Mouse (Mus musculus): ENCODE measurements around the gene Stra6. TPM values are rescaled to one million over a fixed set of nuclear protein-coding genes. Genes with fewer than 3 reads are reported as not detected.
A peak's percentile ranks its signal among the peaks of the same experiment; 100 is the strongest.

Gene Stra6
- total RNA-seq, 2 experiments from 2014 or later, result 0.16 to 0.29 TPM

DNA sequence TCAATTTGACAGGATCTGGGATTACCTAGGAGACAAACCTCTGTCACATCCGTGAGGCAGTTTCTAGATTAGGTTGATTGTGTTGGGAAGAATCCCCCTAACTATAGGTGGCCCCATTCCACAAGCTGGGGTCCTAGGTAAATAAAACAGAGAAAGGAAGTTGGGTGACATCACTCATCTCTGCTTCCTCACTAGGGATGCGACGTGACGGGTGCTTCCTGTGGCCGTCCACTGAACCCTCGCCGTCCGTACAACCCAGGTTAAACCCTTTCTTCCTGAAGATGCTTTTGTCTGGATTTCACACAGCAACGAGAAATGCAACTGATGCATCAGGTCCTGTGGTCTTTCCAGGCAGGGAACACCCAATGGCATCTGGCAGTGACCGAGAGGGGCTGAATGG is 16.5 kb upstream of the Stra6 start:
- intact Hi-C loops (cut with DNase I; ENCODE audit: low total_unique reads), result no loop called here
- no peak for DNase-seq

DNA sequence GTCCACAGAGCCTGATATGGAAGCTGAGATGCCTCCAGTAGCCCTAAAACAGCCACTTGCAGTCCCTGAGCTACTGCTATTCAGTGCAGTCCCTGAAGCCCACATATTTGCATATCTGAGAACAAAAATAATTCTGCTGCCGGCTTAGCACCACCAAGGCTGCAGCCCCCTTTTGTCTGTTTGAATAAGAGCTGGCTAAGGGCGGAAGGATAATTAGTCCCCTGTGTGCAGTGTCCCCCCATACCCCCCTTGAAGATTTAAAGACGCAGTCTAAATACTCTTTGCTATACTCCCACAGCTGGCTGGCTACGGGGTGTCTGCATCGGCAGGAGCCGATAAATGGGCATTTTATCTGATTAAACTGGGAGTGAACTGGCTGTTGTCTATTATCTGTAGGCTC is 15.0 kb upstream of the Stra6 start:
- intact Hi-C loops (cut with DNase I; ENCODE audit: low total_unique reads), result no loop called here
- DNase-seq, result no peak

GRCm38 (mm10) chr9:58049186-58049585 is 14.4 kb upstream of the Stra6 start:
- no peak for DNase-seq
- intact Hi-C loops (cut with DNase I; ENCODE audit: low total_unique reads), result no loop called here

DNA sequence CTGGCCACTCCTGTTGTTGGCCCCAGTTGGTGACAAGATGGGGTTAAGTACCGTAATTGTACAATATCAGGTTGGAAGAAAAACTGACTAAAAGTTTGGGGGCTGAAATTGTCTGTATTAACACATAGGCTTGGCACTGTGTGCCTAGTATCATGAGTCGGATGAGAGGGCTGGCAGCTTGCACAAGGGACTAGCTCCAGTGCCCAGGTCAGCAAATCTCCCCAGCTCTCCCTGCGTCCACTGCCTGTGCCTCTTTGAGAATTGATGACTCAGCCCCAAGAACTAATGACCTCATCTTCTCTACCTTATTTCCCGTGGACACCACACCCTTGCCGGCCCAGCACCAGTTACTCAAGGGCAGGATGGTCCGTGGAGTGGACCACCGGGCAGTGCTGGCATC is 13.7 kb upstream of the Stra6 start:
- intact Hi-C loops (cut with DNase I; ENCODE audit: low total_unique reads), result no loop called here
- no peak for DNase-seq

GRCm38 (mm10) chr9:58051937-58052336 is 11.7 kb upstream of the Stra6 start:
- intact Hi-C loops (cut with DNase I; ENCODE audit: low total_unique reads), result no loop called here
- DNase-seq, result no peak

DNA sequence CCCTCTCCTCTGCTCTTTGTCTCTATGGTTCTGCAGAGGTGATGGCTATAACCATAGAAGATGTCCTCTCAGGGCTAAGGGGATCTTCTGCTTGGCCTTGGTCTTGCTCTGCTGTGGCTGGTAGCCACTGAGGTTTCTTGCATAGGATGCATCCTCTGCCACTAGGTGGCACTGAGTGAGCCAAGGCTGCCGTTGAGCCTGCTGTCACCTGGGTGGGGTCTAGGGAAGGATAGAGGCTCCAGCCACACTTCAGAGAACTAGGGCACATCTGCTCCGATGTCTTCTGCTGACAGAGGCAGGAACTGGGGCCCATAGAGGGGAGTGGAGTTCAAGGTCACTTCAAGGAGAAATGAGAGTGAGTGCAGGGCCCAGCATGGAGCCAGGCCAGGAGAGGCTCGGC is 10.5 kb upstream of the Stra6 start:
- DNase-seq, result no peak
- intact Hi-C loops (cut with DNase I; ENCODE audit: low total_unique reads), result no loop called here

DNA sequence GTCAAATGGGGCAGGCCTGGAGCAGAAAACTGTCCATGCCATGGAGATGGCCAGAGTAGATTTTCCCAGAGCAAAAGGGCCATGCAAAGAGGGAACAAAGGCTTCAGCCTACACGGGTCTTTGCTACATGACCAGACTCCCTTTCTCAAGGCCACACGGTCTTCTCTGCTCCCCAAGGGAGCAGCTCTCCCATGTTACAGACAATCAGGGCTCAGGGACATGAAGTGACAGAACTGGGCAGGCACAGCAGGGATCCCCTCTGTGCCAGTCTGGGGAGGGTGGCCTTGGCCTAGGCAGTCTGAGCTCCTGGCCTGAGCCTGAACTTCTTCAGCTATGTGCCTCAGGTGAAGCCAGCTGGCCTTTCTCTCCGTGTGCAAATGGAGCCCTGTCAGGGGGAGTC is 10.0 kb upstream of the Stra6 start:
- intact Hi-C loops (cut with DNase I; ENCODE audit: low total_unique reads), result no loop called here
- no peak for DNase-seq

DNA sequence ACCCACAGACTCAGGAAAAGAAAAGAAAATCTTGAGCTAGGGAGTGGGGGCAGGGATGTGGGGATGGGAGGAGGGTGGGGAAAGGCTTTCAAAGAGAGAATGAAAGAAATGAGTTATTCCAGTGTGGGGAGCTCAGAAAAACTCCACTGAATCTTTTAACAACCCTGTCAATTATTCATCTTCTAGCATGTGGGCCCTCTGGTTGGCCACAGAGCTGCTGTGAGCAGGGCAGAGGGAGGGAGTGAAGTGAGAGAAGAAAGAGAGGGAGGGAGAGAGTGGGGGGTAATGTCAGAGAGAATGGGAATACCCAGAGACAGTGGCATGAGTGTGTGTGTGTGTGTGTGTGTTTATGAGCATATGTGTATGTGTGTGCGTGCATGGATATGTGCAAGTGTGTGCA is 9.6 kb upstream of the Stra6 start:
- intact Hi-C loops (cut with DNase I; ENCODE audit: low total_unique reads), result no loop called here

DNA sequence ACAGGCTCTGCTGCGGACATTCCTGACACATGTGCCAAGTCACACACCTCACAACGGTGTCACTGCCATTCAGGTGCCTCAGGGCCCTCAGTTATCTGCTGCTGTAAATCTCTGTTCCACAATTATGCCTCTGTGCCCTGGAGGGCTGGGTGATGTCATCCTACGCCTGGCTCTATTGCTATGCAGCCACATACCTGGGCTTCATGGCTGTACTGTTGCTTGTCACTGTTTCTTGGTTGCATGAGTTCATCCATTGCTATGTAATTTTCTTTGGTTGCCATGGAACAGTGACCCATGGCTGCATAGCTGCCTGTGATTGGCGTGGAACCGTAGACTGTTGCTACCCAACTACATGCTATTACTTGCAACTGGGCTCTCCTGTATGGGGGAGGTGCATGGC is 7.9 kb upstream of the Stra6 start:
- intact Hi-C loops (cut with DNase I; ENCODE audit: low total_unique reads), result no loop called here
- DNase-seq, result no peak

More for the DNA sequence above, 9.6 kb upstream of the Stra6 start:
- DNase-seq, result no peak

DNA sequence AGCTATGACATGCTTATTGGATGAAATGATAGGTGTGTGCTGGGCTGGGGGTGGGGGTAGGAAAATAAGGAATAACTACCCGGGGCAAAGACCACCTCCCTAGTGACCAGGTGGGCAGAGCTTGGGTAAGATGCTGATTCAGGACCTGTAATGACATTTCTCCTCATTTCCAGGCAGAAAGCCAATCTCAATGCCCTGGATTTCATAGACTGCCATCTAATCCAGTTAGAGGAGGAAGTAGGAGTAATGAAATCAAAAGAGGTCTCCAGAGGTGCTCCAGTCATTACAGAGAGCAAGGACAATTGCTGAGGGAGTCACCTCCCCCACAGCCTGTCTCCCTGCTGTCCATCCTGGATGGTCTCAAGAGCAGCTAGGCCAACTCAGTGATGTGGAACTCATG is 3.7 kb upstream of the Stra6 start:
- no peak for DNase-seq
- intact Hi-C loops (cut with DNase I; ENCODE audit: low total_unique reads), result no loop called here

DNA sequence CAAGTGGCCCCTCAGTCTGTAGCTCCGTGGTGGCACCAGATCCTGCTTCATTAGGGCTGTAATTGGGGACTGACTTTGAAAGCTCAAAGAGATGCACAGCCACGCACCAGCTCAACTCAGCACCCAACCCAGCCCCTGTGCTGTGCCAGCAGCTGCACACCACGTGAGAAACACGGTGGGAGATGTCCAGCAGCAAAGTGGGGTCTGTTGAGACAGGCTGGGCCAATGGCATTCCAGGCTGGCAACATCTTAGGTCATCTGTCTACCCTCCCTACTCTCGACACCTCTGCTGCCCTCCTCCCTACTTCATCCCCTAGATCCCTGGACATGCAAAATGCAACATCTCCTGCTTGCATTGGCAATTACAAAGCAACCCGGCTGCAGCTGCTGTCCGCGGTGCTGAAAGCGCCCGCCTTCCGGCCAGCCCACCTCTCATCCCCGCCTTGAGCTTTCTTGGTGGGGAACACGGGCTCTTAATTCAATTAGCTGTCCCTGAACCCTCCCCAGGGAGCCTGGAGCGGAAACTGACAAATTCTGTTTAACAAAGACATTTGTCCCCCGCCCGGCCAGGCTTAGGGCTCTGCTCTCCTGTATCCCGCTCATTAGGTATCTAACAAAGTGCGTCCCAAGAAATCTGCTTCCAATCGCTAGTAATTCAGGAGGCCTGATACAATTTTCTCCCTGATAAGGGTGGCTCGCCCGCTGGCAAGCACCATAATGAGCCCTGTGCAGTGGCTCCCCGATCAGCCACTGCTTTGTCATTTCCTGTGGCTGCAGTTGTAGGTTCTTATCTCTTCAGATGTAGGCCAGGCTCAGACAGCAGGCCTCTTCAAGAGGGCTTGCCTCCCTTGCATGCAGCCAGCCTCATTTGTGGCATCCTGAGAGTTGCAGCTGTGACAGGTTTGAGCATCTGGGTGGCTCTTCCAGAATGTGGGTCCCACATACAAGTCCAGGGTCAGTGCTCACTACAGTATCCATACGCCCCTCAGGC is 2.6 kb upstream of the Stra6 start:
- DNase-seq, result peak; percentile 64
- intact Hi-C loops (cut with DNase I; ENCODE audit: low total_unique reads), result no loop called here

- DNase-seq, result no peak
- intact Hi-C loops (cut with DNase I; ENCODE audit: low total_unique reads), result no loop called here
Measured at GRCm38 (mm10) chr9:58065532-58065931, 1.9 kb downstream of the Stra6 start.

DNA sequence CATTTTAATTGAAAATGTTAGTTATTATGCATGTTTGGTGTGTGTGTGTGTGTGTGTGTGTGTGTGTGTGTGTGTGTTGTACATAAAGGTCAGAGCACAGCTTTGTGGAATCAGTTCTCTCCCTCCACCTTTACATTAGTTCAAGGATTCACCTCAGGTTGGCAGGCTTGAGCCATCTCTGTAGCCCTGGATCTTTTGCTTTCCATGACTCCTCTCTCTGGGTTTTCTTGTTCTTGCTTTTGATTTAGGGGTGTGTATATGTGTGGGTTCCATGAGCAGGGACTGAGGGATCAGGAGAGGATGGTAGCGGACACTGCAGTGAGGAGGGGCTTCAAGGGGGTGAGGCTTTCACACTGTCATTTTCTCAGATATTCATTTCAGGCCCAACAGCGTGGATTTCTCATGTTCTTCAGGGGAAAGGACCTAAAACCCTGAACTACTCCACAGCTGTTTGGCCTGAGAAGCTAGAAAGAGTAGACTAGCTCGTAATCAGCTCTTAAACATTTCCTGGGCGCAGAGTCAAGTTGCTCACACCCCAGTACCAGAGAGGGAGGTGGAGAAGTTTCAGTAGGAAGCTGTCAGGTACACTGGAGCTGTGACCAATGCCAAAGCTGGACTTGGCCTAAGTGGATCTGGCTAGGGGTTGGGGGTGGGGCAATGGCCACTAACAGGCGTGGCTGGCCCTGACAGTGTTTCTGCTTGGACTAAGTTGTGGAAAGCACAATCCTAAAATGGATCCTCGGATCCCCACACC is 2.6 kb downstream of the Stra6 start:
- intact Hi-C loops (cut with DNase I; ENCODE audit: low total_unique reads), result no loop called here
- DNase-seq, result no peak

- no peak for DNase-seq
- intact Hi-C loops (cut with DNase I; ENCODE audit: low total_unique reads), result no loop called here
Measured at GRCm38 (mm10) chr9:58066731-58067095, 3.1 kb downstream of the Stra6 start.

GRCm38 (mm10) chr9:58067546-58067945 is 4.0 kb downstream of the Stra6 start:
- intact Hi-C loops (cut with DNase I; ENCODE audit: low total_unique reads), result no loop called here
- DNase-seq, result no peak

- intact Hi-C loops (cut with DNase I; ENCODE audit: low total_unique reads), result no loop called here
- DNase-seq, result no peak
Measured at GRCm38 (mm10) chr9:58074561-58074960, 11.0 kb downstream of the Stra6 start.

- DNase-seq, result no peak
- intact Hi-C loops (cut with DNase I; ENCODE audit: low total_unique reads), result no loop called here
Measured at GRCm38 (mm10) chr9:58084586-58084985, 21.0 kb downstream of the Stra6 start.

- intact Hi-C loops (cut with DNase I; ENCODE audit: low total_unique reads), result no loop called here
- DNase-seq, result no peak
Measured at GRCm38 (mm10) chr9:58085074-58085473, 21.5 kb downstream of the Stra6 start.

DNA sequence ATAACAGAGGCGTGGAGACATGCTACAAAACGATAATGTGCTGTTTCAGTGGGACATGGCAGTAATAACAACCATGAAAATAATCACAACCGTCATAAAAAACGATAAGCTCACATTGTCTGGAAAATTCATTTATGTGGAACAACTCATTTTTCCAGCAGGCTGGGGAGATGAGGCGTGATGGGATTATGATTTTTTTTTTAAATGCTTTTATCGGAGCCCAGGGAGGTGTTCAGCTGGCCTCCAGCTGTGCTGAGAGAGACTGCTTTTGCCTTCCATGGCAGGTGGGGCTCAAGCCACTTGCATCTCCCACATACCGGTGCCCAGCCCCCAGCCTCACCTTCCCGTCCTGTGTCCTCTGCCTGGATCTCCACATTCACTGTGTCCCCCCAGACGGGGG is 22.6 kb downstream of the Stra6 start:
- no peak for DNase-seq
- intact Hi-C loops (cut with DNase I; ENCODE audit: low total_unique reads), result no loop called here

DNA sequence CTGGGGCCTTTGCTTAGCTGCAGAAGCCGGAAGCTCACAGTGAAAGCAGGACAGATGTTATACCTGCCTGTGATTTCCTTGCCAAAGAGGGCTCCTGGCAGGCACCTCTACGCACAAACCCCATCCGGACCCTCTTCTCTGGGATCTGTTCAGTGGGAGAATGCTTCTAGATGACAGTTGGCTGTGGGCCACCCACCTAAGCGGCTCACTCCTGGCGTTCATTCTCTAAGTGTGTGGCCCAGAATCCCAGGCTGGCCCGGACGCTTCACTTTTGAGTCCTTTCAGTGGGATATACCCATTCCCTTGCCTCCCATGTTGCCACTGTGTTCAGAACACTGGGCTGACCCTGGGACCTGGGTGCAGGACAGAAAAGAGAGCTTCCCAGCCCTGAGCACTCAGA is 23.3 kb downstream of the Stra6 start:
- DNase-seq, result no peak
- intact Hi-C loops (cut with DNase I; ENCODE audit: low total_unique reads), result no loop called here
